Mouse (Mus musculus) adrenal gland, adult (tissue): ENCODE measurements at regions not wholly inside any gene's neighbourhood (a gene's known extent, or its start where the extent isn't known, plus 50 kb on each side); places are given as distances from the start of the nearest gene placed in this dataset.

ENCODE experiments used
- DNase-seq, 2 experiments: peaks; one replicate each; pipeline ENCODE4 v3.0.0; 2022 to 2023; ENCODE audit warnings: low spot score in 1 of 2; ENCODE audit not compliant: inconsistent age in 2 of 2

- DNase-seq, result no peak
These were observed 58.7 kb downstream of the Ccdc185 start for GRCm38 (mm10) chr1:182690323-182690722.

GRCm38 (mm10) chr1:182689741-182690140 is 59.2 kb downstream of the Ccdc185 start:
- DNase-seq, result no peak

- DNase-seq, result no peak
These were observed 61.8 kb downstream of the Ccdc185 start for GRCm38 (mm10) chr1:182687146-182687545.

- no peak for DNase-seq
These were observed 62.7 kb downstream of the Ccdc185 start for GRCm38 (mm10) chr1:182686231-182686630.

GRCm38 (mm10) chr1:182682591-182683252 is 66.3 kb downstream of the Ccdc185 start:
- DNase-seq, result peak; percentile 15 to 44
